In genomic region chr16:48788704-48789185, GRCm38 (mm10) we compare ENCODE assay signal across 22 mouse cellular contexts. TPM values are rescaled to one million over a fixed set of nuclear protein-coding genes. Genes with fewer than 3 reads are reported as not detected.
DNase-seq lines count a peak whose midpoint lies in the region; ATAC-seq lines count a peak whose summit lies in the region.
"Had no signal": no experiment of that assay in that cellular context is flagged by ENCODE, and none has a peak within 500 bp of the region (broad histone marks: within the 10 kb centered on the region; RNA-seq: fewer than 3 reads in every experiment).

No protein-coding gene starts in this region.

- H3K4me1 ChIP-seq in lung, embryonic 15.5 days: no peaks in the 10 kb centered on the region
- H3K4me1 ChIP-seq: embryonic facial prominence, embryonic 15.5 days; heart, embryonic 13.5 days; hindbrain, embryonic 13.5 days; limb, embryonic 13.5 days; neural tube, embryonic 15.5 days had no signal

- no peaks in the 10 kb centered on the region for H3K9me3 ChIP-seq in lung, embryonic 15.5 days
- H3K9me3 ChIP-seq: embryonic facial prominence, embryonic 15.5 days; heart, embryonic 13.5 days; hindbrain, embryonic 13.5 days; limb, embryonic 13.5 days; megakaryocyte, embryonic 14.5 days; neural tube, embryonic 15.5 days had no signal

- H3K4me2 ChIP-seq in lung, embryonic 15.5 days: no peak overlapping the region
- H3K4me2 ChIP-seq: embryonic facial prominence, embryonic 15.5 days; heart, embryonic 13.5 days; hindbrain, embryonic 13.5 days; limb, embryonic 13.5 days; neural tube, embryonic 15.5 days had no signal

- intact Hi-C loops in left cerebral cortex, postnatal 25 days (cut with DNase I): no loop called here

- no peaks in the 10 kb centered on the region for H3K36me3 ChIP-seq in lung, embryonic 15.5 days
- H3K36me3 ChIP-seq: embryonic facial prominence, embryonic 15.5 days; heart, embryonic 13.5 days; hindbrain, embryonic 13.5 days; limb, embryonic 13.5 days; neural tube, embryonic 15.5 days had no signal

- no peak overlapping the region for H3K4me3 ChIP-seq in lung, embryonic 15.5 days
- H3K4me3 ChIP-seq: embryonic facial prominence, embryonic 15.5 days; gastrocnemius, adult 2 months; heart, embryonic 13.5 days; hindbrain, embryonic 13.5 days; left cerebral cortex, adult 2 months; limb, embryonic 13.5 days; megakaryocyte, embryonic 14.5 days; neural tube, embryonic 15.5 days had no signal

- no peak overlapping the region for H3K9ac ChIP-seq in lung, embryonic 15.5 days
- H3K9ac ChIP-seq: embryonic facial prominence, embryonic 15.5 days; heart, embryonic 13.5 days; hindbrain, embryonic 13.5 days; limb, embryonic 13.5 days; neural tube, embryonic 15.5 days had no signal

- 36% methylated on average over 4 of the region's 4 CpGs for whole genome bisulfite sequencing in lung, embryonic 15.5 days

- peak; percentile 52 for ATAC-seq in lung, embryonic 15.5 days (ENCODE audit: borderline replicate concordance, extremely low read depth, low FRiP score, low TSS enrichment)
- ATAC-seq in hematopoietic stem cell, adult 5-6 weeks (replicated peaks in 1 of 2; ENCODE audit: insufficient read depth in 1 of 2, low FRiP score in 2 of 2, low TSS enrichment in 1 of 2, low read depth in 1 of 2, poor library complexity in 2 of 2, severe bottlenecking in 2 of 2): peak; percentile 74 to 85
- no peak for ATAC-seq in erythroblast, adult 5-6 weeks (replicated peaks; ENCODE audit: low FRiP score, poor library complexity, severe bottlenecking)
- ATAC-seq: forebrain, embryonic 14.5 days had no signal

- no peak overlapping the region for H3K27ac ChIP-seq in lung, embryonic 15.5 days
- H3K27ac ChIP-seq: embryonic facial prominence, embryonic 15.5 days; gastrocnemius, adult 2 months; heart, embryonic 13.5 days; hindbrain, embryonic 13.5 days; left cerebral cortex, adult 2 months; limb, embryonic 13.5 days; neural tube, embryonic 15.5 days had no signal

- DNase-seq in lung, adult 18-20 months: no peak
- DNase-seq in naive thymus-derived CD4-positive, alpha-beta T cell, adult 2 months (ENCODE audit: low read depth): peak; percentile 67
- no peak for DNase-seq in left cerebral cortex, postnatal 25 days (ENCODE audit: low spot score in 2 of 2)
- DNase-seq in layer of hippocampus, postnatal 36 days: no peak
- no peak for DNase-seq in testis, postnatal 10 days (ENCODE audit: low spot score)
- DNase-seq: cerebellum, adult 11-12 months; gastrocnemius, adult 2 months; kidney, adult 2 months; kidney, postnatal 36 days; spleen, adult 18-20 months had no signal

- no peaks in the 10 kb centered on the region for H3K27me3 ChIP-seq in lung, embryonic 15.5 days
- H3K27me3 ChIP-seq: embryonic facial prominence, embryonic 15.5 days; heart, embryonic 13.5 days; hindbrain, embryonic 13.5 days; limb, embryonic 13.5 days; megakaryocyte, embryonic 14.5 days; neural tube, embryonic 15.5 days had no signal

RNA-seq across cellular contexts. Expression of gene Trat1, which starts 16.9 kb away (rescaled TPM):
- polyA plus RNA-seq in lung, embryonic 15.5 days (2015; fragmentation: Nextera tagmentation; extraction: Ambion mirVana): 0.18 and 0.46 TPM in 2 replicates
- total RNA-seq in hematopoietic stem cell, adult 5-6 weeks (2017): 1.2 and 1.8 TPM in 2 replicates
- total RNA-seq in left cerebral cortex, postnatal 25 days (2021): under 1 TPM in 1 of 2 experiments, not detected in 1; 0.18 TPM
- total RNA-seq in layer of hippocampus, postnatal 36 days (2021): under 1 TPM; 0.17 to 0.23 TPM
- not detected in 2 replicates for total RNA-seq in erythroblast, adult 5-6 weeks (2015; ENCODE audit: low replicate concordance)
- 0.17 TPM in 1 of 2 replicates, not detected in the other for total RNA-seq in erythroblast, adult 5-6 weeks (2017; ENCODE audit: low replicate concordance)
- total RNA-seq: gastrocnemius, adult 2 months had no signal
- polyA plus RNA-seq: embryonic facial prominence, embryonic 15.5 days; forebrain, embryonic 14.5 days; heart, embryonic 13.5 days; limb, embryonic 13.5 days had no signal

RNA-seq across cellular contexts. Expression of gene Retnlb, which starts 27.9 kb away (rescaled TPM):
- 0.33 and 0.45 TPM in 2 replicates for polyA plus RNA-seq in lung, embryonic 15.5 days (2015; fragmentation: Nextera tagmentation; extraction: Ambion mirVana)
- not detected in 2 replicates for total RNA-seq in hematopoietic stem cell, adult 5-6 weeks (2017)
- not detected for total RNA-seq in left cerebral cortex, postnatal 25 days (2021)
- not detected for total RNA-seq in layer of hippocampus, postnatal 36 days (2021)
- not detected in 2 replicates for total RNA-seq in erythroblast, adult 5-6 weeks (2015; ENCODE audit: low replicate concordance)
- not detected in 2 replicates for total RNA-seq in erythroblast, adult 5-6 weeks (2017; ENCODE audit: low replicate concordance)
- total RNA-seq: gastrocnemius, adult 2 months; left cerebral cortex, adult 2 months had no signal
- polyA plus RNA-seq: embryonic facial prominence, embryonic 15.5 days; forebrain, embryonic 14.5 days; heart, embryonic 13.5 days; hindbrain, embryonic 13.5 days; kidney, adult 2 months; limb, embryonic 13.5 days; neural tube, embryonic 15.5 days; testis, adult 2 months had no signal

RNA-seq across cellular contexts. Expression of gene Retnla, which starts 53.6 kb away (rescaled TPM):
- 14.3 and 22.5 TPM in 2 replicates for polyA plus RNA-seq in lung, embryonic 15.5 days (2015; fragmentation: Nextera tagmentation; extraction: Ambion mirVana)
- total RNA-seq in hematopoietic stem cell, adult 5-6 weeks (2017): not detected in 2 replicates
- not detected for total RNA-seq in left cerebral cortex, postnatal 25 days (2021)
- not detected for total RNA-seq in layer of hippocampus, postnatal 36 days (2021)
- total RNA-seq in erythroblast, adult 5-6 weeks (2015; ENCODE audit: low replicate concordance): not detected in 2 replicates
- not detected in 2 replicates for total RNA-seq in erythroblast, adult 5-6 weeks (2017; ENCODE audit: low replicate concordance)
- total RNA-seq: left cerebral cortex, adult 2 months had no signal
- polyA plus RNA-seq: embryonic facial prominence, embryonic 15.5 days; forebrain, embryonic 14.5 days; heart, embryonic 13.5 days; hindbrain, embryonic 13.5 days; limb, embryonic 13.5 days; neural tube, embryonic 15.5 days had no signal
